Mouse (Mus musculus): ENCODE measurements around the gene Map4k4. TPM values are rescaled to one million over a fixed set of nuclear protein-coding genes. Genes with fewer than 3 reads are reported as not detected.

The Map4k4 gene
- total RNA-seq, 2 experiments from 2014 or later = 19.2 to 42.5 TPM

DNA sequence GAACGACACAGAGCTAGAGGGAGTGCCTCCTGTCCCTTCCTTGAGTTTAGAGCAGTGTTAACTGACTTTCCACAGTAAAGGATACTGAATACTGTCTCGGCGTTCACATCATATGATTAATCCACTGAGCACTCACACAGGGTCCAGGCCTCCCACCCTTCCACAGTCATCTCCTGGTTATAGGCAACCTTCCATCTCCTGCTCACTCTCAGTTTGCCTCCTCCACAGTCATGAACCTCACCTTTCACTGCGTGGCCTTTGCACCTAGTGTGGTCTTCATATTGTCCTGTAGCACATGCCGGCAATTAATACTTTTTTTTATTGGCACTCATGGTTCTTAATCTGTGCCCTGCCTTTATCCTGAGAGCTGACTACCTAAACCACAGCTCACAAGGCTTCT lies 128.9 kb downstream of the Map4k4 start:
- no peak for ATAC-seq (replicated peaks; ENCODE audit: poor library complexity)

DNA sequence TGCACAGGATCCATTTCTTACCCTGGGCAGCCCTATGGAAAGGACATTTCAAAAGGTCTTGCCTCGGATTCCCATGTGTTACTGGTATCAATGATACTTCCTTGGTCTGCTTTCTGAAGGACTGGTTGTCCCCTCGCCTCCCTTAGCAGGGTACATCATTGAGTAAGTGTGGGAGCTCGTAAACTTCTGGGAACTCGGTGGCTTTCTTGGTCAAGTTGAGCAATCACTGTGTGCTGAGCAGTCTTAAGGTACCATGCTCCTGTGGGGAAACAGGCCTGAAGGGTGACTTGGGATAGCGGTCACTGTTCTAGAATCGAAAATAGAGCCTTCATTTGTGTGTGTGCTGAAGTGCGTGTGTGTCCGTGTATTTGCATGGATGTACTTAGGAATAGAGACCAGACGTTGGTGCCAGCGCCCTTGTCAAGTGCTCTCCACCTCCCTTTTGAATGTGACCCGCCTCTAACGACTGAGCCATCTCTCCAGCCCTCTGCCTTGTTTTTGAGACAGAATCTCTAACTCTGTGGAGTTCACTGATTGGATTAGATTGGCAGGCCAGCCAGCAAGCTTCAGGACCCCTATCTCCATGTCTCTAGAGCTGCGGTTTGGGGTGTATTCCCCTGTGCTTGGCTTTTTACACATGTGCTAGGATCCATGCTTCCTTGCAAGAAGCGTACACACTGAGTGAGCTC lies 129.7 kb downstream of the Map4k4 start:
- peak; percentile 89 for ATAC-seq (replicated peaks; ENCODE audit: poor library complexity)

DNA sequence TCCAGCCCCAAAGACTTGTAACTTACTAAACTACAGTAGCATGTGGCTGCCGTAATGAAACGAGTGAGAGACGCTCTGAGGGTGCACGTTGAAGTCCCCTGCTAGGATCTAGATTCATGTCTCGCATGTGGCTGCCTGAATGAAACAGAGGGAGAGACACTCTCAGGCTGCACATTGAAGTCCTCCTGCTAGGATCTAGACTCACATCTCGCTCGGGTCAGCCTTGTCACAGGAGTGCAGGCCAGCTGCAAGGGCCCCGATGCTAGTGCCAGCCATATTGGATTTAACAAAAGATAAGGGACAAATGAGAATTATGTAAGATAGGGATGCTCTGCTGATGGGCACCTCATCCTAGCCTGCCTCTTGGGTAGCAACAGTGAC lies 130.3 kb downstream of the Map4k4 start:
- ATAC-seq (replicated peaks; ENCODE audit: poor library complexity) = no peak

DNA sequence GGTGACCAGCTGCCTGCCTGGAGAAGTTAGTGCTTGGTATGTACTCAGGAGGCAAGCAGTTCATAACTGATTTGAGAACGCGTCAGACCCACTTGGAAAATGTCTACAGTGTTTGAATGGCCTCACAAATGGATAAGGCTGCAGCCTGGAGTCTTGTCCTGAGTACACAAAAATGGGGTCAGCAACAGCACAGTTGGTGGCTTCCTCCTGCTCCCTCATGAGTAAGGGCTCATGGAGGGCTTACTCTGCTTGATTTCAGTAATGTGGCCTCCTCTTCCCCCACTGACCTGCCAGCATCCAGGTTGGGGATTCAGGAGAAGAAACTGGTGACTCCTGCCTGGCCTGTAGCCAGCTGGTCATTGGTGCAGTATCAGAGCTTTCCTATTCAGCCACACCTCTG lies 130.9 kb downstream of the Map4k4 start:
- ATAC-seq (replicated peaks; ENCODE audit: poor library complexity) = no peak

DNA sequence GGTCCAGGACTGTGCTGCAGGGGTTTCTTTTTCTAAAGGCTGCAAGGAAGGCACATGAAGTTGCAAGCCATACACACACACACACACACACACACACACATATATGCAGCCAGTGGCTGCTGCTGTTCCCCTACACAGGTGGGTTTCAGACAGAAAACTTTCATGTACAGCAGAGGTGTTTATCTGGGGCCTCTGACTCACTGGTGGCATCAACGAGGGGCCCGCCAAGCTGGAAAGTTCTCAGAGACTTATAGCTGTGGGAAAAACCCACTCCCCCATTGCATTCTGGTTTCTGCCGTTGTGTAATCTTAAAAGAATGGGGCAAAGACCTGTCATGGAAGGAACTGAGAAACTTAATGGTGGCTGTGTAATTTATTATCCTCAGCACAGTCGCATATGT lies 132.6 kb downstream of the Map4k4 start:
- no peak for ATAC-seq (replicated peaks; ENCODE audit: poor library complexity)

DNA sequence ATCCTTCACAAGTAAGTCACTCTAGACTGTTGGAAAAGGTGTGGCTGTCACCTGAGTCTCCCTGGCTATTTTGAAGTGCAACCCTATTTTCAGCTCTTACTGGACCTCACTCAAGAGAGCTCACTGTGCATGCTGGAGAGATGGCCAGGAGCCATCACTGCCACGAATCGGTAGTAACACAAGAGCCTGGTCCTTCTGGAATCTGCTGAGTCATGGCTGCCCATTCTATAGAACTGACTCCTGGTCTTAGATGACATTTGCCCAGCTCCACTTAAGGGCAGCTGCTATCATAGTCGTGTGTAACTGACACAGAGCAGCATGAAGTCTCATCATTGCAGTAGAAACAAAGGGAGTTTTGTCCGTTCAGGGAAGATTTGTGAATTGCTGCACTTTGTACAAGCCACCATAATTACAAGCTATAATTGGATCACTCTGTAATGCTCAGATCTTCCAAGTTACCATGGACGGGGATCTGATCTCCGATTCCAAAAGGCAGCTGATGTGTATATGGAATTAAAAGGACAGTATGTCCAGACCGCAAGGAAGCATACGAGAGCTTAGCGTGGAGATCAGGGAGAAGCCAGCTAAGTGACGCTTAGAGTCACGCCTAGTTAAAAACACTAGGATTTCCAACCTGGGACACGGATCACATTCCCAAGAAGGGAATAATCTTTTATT lies 133.2 kb downstream of the Map4k4 start:
- no peak for ATAC-seq (replicated peaks; ENCODE audit: poor library complexity)

DNA sequence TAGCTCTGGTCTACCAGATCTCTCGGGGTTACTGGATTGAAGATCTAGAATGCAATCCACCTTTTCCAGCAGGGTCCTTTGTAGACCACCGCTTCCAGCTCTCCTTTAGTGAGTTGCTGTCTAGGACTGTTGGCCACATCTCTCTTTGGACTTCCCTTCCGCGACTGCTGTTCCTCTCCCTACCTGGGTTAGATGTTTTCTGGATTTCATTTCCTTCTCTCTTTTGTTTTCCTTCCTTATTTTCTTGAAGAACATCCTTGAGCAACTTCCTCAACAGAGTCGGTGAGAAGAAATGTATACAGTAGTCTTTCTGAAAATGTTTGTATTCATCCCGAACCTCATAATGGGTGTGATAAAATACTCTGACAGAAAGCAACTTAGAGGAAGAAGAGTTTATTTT lies 137.1 kb downstream of the Map4k4 start:
- ATAC-seq (replicated peaks; ENCODE audit: poor library complexity) = peak; percentile 54

DNA sequence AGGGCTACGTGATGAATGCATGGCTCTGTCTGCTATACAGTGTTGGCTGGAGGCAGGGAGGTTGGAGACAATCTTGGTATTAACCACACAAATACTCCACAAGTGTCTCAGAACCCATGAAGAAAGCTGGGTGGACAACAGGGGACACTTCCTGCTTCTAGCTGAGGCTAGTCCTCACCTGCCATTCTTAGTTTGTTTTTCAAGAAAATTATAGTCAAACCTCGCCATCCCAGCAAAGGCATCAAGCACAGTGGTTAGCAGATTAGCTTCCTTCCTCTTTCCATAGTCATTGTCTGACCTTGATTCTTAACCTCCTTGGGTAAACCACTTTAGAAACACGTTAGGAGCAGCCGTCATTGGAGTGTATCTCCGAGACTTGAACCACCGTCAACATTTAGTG lies 145.0 kb downstream of the Map4k4 start:
- ATAC-seq (replicated peaks; ENCODE audit: poor library complexity) = peak; percentile 90

DNA sequence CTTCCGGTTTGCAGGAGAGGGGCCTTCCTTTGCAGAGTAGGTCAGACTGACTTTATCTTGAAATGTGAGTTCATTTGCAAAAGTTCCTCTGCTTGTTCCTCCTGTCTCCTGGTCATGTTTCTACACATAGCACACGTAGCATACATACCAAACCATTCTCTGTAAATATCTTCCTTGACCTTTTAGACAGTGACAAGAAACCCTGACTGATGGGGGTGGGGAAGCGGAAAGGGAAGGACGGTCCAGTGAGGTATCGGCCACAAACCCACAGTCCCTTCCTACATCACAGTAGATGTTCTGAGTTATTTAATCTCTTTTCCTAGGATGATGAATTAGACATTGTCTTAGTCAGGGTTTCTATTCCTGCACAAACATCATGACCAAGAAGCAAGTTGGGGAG lies 145.9 kb downstream of the Map4k4 start:
- ATAC-seq (replicated peaks; ENCODE audit: poor library complexity) = no peak

DNA sequence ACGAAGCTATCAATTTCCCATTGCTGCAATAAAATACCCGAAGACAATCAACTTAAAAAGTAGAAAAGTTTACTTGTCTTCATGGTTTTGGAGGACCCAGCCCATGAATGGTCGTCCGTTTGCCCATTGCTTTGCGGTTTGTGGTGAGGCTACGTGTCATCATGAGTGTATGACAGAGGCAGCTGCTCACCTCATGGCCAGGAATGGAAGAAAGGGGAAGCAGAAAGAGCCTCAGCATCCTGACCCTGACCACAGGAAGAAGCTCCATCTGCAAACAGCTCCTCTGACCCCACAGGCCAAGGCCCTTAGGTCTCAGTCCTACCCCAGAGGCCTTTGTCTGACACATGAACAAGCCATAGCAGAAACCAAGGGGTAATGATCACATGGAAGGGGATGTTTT lies 150.4 kb downstream of the Map4k4 start:
- peak; percentile 97 for ATAC-seq (replicated peaks; ENCODE audit: poor library complexity)

DNA sequence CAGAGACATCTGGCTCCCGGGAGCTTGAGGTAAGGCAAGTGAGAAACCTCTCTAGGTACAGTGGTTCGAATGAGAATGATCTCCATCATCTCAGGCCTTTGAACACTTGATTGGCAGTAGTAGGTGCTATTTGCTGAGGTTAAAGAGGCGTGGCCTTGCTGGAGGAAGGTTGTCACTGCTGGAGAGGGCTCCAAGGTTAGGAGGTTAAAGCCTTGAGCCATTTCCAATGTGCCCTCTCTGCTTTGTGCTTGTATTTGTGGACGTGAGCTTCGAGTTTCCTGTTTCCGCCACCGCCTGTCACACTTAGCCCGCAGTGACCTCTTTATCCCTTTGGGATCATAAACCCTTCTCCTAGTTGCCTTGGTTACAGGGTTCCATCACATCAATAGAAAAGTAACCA lies 151.4 kb downstream of the Map4k4 start:
- ATAC-seq (replicated peaks; ENCODE audit: poor library complexity) = no peak

DNA sequence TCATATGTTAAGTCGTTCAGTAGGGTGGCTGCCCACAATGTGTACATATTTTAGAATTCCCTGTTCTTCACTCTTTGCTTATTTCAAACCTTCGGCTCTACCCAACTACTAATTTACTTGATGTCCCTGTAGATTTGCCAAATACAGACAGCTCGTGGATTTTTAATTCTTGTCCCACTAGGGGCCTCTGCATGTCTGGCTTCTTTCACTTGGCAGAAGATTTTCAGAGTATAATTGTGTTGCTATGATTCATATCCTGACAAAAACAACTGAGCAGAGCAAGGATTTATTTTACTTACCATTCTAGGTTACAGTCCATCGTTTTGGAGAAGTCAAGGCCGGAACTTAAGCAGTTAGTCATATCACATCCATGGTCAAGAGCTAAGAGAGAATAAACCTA lies 152.4 kb downstream of the Map4k4 start:
- no peak for ATAC-seq (replicated peaks; ENCODE audit: poor library complexity)

DNA sequence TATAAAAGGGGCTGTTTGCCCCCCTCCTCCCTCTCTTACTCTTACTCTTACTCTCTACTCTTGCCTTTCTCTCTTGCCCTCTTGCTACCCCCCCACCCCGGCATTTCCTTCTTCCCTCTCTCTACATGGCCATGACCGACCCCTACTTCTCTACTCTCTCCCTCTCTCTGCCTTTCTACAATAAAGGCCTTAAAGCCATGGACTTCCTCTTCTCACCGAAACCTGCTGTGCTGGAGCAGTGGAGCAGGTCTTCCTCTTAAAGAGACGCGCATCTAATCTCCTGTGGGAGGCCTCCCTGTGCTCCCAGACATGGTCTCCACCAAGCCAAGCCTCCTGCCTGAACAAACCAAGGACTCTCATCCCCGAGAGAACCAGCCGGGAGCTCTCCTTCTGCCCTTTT lies 154.3 kb downstream of the Map4k4 start:
- peak; percentile 32; the same call in 1 of the 2 replicates for ATAC-seq (replicated peaks; ENCODE audit: poor library complexity)

DNA sequence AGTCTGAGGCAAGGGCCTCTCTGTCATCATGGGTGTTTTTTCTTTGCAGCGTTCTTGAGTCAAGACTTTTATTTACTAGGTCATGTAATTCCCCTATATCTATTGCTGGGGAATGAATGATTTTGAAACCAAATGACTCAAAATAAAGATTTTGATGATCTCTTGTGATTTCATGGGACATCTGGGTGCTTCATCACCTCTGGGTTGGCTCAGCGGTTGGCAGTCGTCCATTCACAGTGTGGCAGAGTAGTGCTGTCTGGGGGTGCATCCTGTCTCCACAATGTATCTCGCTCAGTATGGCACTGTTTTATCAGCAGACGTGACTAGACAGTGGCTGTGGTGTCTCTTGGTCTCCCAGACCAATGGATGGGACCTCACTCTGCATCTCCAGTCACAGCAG lies 155.2 kb downstream of the Map4k4 start:
- ATAC-seq (replicated peaks; ENCODE audit: poor library complexity) = no peak

DNA sequence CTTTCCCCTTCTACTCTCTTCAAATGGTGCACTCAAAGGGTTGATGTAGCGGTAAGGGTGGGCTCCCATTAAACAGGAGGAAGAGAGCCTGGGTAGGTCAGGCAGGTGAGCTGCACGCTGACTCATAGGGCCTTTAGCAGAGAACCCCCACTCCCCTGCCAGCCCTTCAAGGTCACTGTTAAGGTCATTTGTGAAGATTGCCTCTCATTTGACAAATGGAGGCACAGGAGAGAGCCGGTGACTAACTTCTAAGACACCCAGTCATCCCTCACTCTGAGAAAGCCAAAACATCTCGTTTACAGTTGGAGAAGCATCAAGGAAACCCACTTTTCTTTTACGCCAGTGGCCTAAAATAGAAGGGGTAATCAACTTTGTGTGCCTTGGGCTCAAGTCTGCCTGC lies 156.6 kb downstream of the Map4k4 start:
- ATAC-seq (replicated peaks; ENCODE audit: poor library complexity) = no peak

DNA sequence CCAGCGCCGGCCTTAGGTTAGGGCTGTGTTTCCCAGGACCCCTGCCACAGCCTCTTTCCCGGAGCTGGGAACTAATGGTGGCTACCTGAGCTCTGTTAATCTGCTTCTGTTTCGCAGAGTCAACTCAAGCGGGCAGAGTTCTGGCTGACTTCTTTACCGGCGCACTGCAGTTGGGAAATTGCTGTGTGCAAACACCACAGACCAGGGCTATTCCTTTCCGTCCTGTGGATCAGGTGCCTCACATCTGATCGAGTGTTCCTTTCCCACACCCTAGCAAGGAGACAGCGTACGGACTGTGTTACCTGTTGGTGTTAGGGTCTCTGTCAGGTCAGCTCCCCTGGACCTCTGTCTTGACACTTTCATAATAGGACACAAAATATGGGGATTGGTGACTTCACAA lies 157.3 kb downstream of the Map4k4 start:
- no peak for ATAC-seq (replicated peaks; ENCODE audit: poor library complexity)

DNA sequence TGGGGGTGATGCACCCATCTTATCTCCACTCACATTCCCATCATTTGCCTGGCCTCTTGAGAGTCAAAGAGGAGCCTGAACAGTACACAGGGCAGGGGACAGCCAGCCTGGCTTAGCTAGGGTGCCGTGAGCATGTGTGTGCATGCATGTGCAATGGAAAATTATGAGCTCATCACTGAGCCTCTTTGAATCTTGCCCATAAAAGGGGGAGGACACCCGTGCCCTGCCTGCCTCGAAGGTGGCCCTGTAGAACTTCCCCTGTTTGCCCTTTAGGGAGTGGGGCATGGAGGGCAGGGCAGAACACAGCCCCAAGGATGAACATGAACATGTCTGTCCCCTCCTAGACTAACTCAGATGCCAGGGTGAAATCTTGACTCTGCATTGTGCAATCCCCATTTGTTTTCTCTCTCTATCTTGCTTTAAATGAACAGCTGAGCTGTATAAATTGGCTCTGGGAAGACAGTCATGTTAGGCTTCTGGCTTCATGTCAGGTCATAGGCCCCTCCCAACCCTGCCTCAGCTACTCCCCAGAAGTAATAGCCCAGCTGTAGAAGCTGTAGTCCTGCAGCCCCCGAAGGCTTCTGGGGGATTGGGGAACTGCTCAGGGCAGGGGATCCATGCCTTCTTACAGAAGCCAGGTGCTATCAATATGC lies 158.5 kb downstream of the Map4k4 start:
- ATAC-seq (replicated peaks; ENCODE audit: poor library complexity) = peak; percentile 68

DNA sequence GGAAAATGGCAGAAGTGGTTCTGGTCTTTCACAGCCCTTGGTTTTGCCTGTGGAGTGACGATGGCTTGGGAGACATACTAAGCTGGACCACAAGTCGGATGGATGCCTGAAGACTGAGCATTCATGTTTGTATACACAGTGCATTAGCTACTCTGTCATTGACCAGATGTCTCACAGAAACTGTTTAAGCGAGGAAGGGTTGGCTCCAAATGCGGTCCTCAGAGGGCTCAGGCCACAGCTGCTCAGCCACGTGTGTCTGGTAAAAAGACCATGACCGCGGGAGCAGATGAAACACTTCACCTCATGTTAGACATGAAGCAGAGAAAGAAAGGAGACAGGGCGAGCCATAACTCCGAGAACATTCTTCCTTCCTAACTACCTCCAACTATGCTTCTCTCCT lies 160.6 kb downstream of the Map4k4 start:
- ATAC-seq (replicated peaks; ENCODE audit: poor library complexity) = no peak

DNA sequence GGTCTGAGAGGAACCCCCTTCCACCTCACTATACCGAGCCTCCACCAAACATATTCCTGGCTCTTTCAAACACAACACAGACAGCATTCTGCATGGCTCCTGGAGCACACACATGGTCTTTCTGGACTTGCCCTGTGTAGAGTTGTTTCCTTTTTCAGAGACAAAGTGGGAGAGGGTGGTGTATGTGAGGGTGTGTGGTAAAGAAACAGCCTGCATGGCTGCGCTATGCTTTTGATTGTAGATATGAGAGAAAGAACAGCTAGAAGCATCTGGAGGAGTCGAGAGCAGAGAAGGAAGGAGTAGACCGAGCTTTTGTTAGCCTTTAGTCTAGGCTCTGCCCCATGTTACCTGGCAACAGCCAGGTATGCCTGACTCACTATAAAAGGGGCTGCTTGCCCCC lies 162.7 kb downstream of the Map4k4 start:
- ATAC-seq (replicated peaks; ENCODE audit: poor library complexity) = no peak

DNA sequence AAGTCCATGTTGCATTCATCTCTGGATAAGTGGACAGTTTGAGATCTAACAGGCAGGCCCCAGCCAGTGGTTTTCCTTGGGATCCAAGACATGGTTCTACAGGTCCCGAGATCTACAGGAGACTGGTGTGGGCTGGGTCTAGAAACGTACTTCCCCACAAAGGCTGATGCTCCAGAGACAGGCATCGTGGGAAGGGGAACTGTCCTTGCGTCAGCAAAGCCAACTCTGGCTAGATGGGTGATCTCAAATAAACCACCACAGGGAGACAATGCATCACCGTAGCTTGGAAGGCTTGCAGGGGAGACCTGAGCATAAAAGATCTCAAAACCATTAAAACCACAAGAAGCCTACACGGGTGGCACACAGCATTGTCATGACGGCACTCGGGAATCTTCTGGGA lies 163.8 kb downstream of the Map4k4 start:
- peak; percentile 71 for ATAC-seq (replicated peaks; ENCODE audit: poor library complexity)

DNA sequence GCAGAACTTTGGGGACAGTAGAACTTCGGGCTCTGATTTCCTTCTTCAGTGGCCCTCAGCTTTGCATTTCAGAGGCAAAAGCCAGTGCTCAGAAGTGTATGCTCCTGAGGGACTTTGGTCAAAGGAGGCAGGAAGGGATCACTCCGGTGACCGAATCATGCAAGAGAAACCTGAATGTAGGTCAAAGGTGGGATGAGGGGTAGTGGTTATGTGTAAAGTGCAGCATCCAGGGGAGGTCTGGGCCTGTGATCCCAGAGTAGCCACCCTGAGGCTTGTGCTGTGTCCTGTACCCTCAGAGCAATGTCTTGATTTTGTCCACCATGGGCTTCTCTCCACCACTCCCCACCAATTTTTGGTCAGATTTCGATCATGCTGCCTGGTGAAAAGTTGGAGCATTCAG lies 171.8 kb downstream of the Map4k4 start:
- ATAC-seq (replicated peaks; ENCODE audit: poor library complexity) = no peak

DNA sequence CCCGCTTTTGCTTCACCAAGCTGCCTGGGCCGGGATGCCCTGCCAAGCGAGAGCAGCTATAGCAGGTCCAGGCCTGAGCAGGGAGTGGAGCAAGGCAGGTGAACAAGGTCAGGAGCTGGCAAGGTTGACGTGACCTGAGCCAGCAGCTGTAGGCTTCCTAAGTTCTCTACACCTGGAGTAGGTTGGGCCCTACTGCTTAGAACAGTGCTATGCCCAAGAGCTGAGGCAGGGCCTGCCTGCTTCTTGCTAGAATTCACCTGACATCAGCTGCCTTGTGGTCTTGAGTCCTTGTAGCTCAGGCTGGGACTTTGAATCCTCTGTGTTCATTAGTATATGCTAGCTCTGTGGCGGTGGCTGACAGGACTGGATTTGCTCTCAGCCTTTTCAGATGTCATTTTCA lies 173.1 kb downstream of the Map4k4 start, which contains the start of gene Il1r2:
TSS of gene Il1r2 (plus strand) at position 301 of the 400 bp plus-strand sequence.
- ATAC-seq (replicated peaks; ENCODE audit: poor library complexity) = no peak

Measured in megakaryocyte progenitor cell, adult 5-6 weeks (primary cell).